Mouse (Mus musculus) heart, postnatal 36 days (tissue): ENCODE data around the gene Gsto2. TPM values are rescaled to one million over a fixed set of nuclear protein-coding genes. Genes with fewer than 3 reads are reported as not detected.
A peak's percentile ranks its signal among the peaks of the same experiment; 100 is the strongest.

ENCODE experiments used
- DNase-seq, 2 experiments: peaks; one replicate each; pipeline ENCODE4 v3.0.0; 2021 to 2022
- intact Hi-C: fragments of 180-260 bp; cut with DNase I; formaldehyde crosslinking; loops from one replicate; pipeline ENCODE4 v1.15.1; 2025
- total RNA-seq, 2 experiments: library from RNA; stranded (reverse); gene quantifications; 2 replicates each; pipeline ENCODE4 v1.2.3; 2021

Gsto2 gene
- total RNA-seq, 2 experiments from 2014 or later: 2.1 to 2.3 TPM

DNA sequence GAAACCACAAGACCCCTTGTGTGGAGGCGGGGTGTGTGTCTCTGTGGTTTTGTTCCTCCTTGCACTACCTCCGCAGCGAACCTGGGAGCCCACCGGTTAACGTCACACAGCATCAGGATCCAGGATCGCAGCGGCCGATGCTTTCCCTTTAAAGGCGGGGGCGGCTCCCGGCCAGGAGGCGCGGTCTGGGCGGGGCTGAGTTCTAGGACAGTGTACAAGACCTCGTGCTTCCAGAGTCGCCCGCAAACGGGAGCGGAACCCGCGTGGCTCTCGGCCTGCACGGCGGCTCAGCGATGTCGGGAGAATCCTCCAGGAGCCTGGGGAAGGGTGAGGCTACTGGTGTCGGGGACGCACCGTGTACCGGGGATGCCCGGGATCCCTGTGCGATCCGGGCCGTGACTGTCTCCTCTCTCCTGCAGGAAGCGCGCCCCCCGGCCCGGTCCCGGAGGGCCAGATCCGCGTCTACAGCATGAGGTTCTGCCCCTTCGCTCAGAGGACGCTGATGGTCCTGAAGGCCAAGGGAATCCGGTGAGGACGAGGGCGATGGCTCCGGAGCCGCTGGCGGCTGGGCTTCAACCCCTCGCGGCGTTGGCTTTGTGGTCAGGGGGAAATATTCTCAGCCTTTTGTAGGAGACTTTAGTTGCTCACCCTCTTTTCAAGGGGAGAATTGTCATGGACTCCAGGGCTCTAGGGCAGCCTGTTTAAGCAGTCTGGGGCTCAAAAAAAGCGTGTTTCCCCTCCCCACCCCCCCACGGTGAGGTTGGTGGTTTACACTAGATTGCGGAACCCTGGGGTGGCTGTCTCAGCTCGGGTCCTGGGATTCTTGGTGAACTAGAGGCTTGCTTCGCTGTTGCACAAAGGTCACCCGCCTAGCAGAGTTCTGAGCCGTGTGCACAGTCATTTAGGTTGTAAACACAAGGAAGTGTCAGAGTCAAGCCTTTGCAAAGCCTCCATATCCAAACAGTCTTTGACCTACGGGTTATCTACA is 10.2 kb upstream of the Gsto2 start, which contains the start of gene Gsto1:
TSS of gene Gsto1 (plus strand) at position 175 of the 988 bp plus-strand sequence.
- peak; percentile 90 to 91 for DNase-seq
- intact Hi-C loops: no loop called here

DNA sequence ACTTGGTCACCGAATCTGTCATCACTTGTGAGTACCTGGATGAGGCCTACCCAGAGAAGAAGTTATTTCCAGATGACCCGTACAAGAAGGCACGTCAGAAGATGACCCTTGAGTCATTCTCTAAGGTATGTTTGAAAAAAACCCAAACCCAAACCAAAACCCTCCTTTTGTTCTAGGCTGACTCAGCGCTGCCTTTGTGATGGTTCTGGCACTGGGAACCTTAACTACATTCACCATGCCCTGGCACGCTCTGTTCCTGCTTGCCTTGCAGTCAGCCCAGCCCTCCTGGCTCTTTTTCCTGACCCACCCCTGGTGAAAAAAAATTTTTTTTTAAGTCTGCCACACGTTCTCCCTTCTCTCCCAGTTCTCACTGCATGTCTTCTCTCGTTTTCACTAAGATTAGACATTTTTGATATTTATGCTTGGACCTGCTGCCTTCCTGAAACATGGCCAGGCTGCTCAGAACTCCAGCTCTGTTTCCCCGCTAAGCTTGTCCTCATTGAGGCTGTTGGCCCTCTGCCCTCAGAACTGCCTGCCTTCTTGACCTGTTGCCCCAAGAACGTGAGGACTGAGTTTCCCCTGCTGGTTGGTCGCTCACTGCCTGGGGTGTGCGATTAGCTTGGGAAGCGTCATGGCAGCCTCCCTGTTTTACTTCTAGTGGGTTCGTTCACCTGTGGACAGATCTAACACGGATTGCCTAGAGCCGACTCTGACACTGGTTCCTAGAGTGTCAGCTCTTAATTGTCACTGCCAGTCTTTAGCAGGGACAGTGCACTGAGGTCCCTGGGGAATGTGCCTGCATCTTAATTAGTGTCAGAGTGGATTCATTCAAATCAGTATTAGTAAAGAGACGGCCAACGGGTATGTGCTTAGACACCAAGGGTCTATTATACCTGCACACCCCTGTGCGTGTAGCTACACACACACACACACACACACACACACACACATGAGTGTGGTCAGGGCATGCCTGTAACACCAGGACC is 7.1 kb upstream of the Gsto2 start:
- no peak for DNase-seq
- intact Hi-C loops: no loop called here

DNA sequence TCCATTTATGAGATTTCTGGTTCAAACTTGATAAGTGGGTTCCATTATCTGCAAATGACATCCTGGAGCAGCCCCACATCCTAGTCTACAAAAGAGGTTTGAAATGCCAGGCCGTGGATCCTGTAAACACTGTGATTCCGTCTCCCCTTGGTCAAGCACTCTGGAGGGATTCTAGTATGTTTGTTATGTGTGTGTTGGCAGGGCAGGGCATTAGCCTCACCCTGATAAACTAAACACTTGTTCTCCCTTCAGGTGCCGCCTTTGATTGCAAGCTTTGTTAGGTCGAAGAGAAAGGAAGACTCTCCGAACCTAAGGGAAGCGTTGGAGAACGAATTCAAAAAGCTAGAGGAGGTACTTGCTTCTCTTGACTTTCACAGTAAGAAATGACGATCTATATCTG is 6.2 kb upstream of the Gsto2 start:
- intact Hi-C loops: no loop called here
- DNase-seq: no peak

DNA sequence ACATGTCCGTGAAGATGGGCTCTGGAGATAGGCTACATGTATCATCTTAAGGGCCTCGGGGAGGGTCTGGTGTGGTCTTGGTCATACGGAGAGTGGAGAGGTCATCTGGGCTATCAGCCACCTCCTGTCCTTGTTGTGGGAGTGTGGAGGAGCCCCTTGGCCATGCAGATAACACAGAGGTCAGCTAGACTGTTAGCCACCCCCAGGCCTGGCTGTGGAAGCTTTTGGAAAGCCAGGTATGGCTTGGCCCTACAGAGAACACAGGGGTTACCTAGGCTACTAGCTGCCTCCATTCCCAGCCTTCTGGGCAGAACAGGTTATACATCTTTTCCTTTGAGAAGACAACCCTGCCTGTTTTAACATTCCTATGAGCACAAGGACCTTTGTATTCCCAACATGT is 2.8 kb upstream of the Gsto2 start:
- no peak for DNase-seq
- intact Hi-C loops: no loop called here

DNA sequence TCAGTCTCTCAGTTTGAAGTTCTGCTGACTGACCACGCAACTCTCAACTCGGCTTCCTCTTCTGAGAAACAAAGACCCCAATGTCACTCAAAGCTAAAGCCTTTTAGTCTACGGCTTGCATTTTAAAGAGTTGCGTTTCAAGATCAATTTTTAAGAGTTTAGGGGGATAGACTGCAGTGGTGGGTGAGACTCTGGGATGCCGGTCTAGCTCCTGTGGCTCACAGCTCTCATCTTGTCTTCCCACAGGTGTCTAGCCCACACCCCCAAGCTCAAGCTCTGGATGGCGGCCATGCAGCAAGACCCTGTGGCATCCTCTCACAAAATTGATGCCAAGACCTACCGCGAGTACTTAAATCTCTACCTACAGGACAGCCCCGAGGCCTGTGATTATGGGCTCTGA is 1.3 kb upstream of the Gsto2 start:
- intact Hi-C loops: no loop called here
- DNase-seq: no peak

DNA sequence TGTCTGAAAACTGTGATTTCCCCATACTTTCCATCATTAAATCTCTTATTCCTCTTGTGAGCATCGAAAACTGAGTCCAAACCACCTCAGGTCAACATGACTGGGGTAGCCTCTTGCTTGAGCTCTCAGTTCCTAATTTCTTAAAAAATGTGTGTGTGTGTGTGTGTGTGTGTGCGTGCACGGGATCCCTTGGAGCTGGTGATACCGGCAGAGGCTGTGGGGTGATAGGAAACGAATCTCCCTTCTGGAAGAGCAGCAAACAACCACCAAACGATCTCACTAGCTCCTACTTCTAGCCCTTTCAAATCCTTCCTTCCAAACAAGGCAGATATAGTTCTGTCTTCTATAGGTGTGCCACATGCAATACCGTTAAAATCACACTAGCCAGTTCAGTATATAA is 613 bp upstream of the Gsto2 start:
- intact Hi-C loops: no loop called here
- no peak for DNase-seq

DNA sequence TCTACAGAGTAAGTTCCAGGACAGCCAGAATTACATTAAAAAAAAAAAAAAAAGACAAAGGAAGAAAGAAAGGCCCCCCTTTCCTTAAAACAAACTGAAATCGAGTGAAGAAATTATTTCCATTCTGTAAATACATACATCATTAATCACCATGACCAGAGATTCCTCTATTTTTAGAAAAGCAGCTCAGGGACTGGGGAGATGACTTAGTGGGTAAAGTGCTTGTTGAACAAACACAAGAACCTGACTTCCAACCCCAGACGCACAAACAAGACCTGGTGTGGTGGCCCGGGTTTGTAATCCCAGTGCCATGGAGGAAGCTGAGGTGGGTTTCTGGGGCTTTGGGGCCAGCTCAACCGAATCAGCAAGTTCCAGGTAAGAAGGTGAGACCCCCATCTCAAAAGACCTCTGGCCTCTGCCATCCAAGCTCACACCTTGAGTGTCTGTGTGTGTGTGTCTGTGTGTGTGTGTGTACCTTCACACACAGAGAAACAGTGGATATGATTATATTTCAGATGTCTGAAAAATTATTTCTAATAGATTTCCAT is 2.4 kb downstream of the Gsto2 start:
- no peak for DNase-seq
- intact Hi-C loops: no loop called here

DNA sequence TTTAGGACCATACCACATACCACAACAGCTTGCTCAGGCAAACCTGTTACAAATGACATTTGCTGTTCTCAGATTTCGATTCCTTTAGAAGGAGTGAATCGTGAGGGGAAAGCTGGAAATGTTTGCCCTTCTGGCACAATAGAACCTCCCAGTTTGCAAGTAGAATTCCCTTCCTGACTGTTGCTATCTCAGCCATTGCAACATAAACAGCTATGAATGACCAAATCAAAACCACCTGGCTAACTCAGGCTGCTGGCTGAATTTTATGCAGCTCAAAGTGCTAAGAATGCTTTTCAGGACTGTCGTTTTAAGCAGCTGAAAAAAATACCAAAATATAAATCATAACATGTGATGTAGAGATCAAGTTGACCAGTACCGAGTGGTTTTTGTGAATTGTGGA is 3.6 kb downstream of the Gsto2 start:
- intact Hi-C loops: no loop called here
- no peak for DNase-seq

DNA sequence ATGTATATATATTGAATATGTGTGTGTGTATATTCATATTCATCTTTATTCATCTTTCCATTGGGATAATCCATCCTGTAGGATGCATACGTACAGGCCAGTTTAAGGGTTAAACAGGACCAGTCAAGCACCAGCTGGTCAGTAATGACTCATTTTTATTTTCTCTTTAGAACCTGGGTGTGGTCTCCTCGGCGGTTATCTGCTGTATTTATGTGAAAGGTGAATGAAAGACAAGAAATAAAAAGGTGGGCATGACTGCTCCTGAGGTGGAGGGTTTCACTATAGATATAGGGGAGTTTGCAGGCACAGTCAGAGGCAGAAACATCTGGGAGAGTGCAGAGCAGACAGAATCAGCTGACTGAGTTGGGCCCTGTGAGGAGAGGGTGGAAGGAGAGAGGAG is 4.2 kb downstream of the Gsto2 start:
- intact Hi-C loops: no loop called here
- no peak for DNase-seq

DNA sequence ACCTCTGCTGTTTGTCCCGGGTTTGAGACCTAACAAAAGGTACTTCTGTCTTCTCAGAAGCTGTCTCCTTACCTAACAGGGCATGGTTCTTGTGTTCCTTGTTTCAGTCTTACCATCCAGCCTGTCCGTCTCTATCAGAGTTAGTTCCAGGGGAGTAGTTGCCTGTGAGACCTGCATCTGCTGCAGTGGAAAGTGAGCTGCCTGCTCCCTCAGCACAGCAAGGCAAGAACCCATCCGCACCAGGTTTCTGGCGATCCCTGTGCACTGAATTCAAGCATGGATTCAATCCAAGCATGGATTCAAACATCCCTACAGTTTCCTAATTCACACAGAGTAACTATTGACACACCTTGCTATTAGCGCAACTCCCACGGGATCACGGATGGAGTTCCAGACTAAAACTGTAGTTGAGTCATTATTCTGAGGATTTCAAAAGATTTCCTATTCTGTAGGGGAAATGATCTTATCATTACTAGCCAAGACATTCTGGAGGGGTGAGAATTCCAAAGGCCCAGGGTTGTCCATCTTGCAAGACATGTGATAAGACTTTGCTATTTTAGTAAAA is 4.8 kb downstream of the Gsto2 start:
- intact Hi-C loops: no loop called here
- no peak for DNase-seq

DNA sequence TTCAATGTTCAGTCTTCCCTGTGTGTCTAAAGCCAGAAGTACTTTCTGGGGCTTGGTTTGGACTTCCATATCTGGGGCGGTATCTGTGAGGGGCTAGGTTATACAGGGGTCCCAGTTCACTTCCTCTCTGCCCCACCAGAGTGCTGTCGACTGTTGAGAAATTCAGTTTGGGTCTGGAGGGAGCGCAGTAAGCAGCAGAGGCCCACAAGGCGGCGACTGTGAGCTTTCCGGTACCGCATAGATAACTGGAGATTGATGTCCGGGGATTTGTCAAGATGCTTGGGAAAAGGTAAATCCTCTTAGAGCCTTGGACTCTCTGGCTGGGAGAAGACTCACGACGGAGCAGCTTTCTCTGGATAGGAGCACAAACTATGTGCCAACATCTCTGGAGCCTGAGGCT is 6.2 kb downstream of the Gsto2 start:
- intact Hi-C loops: no loop called here
- no peak for DNase-seq

DNA sequence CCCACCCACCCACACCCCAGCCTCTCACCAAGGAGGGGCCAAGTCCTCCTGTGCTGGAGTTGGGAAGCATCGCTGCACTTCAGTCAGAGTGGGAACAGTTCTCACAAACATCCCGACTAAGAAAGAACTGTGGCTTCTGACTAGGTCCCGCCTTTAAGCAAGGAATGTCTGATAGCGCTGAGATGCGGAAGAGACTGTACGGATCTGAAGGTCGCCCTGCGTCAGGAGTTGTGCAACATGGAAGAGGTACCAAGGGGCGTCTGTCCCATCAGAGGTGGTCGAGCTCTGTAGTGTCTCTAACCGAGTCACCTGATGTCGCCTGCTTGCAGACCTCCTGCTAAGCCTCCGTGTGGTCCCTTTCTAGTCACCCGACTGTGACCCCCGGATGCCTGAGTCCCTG is 10.9 kb downstream of the Gsto2 start:
- intact Hi-C loops: no loop called here

DNA sequence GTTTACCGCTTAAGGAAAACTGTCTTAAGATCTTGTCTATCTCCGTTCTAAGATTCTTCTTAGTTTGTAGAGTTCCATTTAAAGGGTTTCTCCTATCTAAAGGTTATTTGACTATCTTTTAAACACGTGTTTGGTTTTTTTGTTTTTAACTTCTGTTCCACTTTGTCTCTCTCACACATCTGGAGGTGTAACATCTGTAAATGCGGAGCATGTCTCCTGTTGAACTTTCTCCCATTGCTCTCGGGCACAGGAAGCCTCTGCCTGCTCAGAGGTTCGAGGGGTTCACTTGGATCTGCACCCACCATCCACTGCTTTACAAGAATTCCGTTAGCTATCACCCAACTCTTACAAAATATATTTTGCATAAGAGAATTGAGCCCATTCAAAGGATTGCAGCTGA is 16.2 kb downstream of the Gsto2 start:
- no peak for DNase-seq
- intact Hi-C loops: no loop called here

More for the DNA sequence above, 10.9 kb downstream of the Gsto2 start:
- DNase-seq: no peak

DNA sequence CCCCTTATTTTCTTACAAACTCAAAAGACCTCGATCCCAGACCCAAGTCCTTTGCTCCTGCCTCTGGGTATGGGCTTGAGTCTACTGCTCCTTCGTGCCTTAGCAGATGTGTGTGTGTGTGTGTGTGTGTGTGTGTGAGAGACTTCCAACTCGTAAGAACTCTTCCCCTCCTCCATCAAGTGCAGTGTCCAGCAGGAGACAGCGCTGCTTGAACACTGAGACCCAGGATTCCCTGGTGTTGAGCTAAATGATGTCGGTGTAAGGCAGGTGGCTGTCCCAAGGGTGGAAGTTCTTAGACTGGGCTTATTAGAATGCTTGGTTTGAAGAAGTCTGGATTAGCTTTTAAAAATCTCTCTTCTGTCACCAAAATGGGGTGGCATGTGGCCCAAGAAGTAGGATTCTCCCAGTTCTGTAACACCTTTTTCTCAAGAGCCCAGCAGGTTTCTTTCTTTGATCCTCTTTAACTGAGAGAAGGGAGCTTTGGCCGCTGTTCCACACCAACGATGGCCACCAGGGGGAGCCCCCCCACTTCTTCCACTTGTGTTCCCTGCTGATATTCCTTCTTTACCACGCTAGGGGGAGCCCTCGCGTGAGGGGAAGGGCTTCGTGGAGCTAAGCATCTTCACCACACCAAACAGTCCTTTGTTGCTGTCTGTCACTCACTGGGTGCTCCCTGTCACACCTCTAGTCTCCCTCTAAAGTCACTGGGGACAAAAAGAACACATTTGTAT is 17.0 kb downstream of the Gsto2 start:
- intact Hi-C loops: loop anchor here (1.0 kb wide), 1 partner anchor 50 kb away; no protein-coding TSS in a partner anchor

DNA sequence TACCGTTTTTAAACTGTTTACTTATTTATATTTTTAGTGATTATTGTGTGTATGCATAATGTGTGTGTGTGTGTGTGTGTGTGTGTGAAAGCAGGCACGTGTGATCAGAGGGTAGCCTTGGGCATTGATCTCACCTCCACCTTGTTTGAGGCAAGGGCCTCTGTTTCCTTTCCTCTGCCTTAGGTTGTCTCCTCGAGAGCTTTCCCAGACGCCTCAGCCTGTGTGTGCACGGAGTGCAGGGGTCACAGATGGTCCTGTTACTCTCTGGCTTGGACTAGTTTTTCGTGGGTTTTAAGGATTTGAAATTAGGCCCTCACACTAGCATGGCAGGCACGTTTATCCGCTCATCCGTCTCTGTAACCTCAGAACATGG is 17.5 kb downstream of the Gsto2 start:
- DNase-seq: no peak
- intact Hi-C loops: loop anchor here (1.0 kb wide), 1 partner anchor 49 kb away; no protein-coding TSS in a partner anchor

More for the DNA sequence above, 17.0 kb downstream of the Gsto2 start:
- DNase-seq: peak; percentile 85 to 86

DNA sequence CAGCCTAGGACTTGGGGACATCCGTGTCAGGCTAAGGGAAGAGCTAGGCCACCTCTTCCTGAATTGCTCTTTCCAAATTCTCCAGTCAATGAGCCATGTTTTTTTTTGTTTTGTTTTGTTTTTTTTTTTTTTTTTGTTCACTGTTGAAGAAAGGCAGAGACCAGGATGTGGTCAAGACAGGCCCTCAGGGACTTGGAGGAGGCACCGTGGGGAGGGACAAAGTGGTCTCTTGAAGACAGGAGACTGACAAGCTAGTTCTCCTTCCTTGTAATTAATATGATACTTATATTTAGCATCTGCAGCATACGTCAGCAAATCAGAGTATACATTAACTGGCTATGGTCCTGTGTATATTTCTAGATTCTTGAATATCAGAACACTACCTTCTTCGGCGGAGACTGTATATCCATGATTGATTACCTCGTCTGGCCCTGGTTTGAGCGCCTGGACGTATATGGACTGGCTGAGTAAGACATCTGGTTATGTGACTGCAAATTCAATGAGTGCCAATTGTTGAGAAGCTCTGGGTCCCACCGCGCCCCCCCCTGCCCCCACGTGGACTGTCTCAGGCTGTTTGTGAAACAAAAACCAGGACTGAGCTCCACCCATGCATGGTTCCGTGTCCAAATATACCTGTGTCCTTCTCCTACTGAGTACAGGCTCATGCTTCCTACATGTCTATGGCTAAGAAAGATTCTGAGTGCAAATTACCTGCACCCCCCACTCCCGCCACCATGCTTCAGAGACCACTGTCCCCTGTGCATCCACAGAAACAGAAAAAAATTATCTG is 19.2 kb downstream of the Gsto2 start:
- intact Hi-C loops: no loop called here
- no peak for DNase-seq

DNA sequence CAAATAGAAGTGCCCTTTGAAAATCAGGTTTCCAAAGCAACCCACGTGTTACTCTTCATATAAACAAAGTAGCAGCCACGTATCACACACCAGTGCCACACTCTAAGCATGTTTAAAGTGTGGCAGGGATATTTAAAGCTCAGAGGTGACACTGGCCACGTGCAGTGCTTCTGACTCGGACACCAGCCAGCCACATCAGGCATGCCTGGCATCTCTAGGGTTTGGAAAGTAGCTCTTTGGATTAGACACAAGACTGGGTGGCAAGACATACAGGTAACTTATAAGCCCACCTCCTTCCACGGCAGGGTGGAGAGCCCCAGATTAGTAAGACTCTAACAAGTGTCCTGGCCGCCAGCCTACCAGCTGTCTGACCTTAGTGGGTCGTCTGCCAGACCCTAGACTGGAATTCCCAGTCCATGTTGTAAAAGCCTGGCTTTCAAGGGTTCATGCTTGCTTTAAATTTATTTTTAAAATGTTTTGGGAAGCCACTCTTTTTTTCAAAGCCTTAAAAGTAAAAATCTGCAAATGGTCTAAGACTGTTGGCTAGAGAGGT is 19.9 kb downstream of the Gsto2 start:
- DNase-seq: peak in 1 of 2 experiments; percentile 47
- intact Hi-C loops: no loop called here

DNA sequence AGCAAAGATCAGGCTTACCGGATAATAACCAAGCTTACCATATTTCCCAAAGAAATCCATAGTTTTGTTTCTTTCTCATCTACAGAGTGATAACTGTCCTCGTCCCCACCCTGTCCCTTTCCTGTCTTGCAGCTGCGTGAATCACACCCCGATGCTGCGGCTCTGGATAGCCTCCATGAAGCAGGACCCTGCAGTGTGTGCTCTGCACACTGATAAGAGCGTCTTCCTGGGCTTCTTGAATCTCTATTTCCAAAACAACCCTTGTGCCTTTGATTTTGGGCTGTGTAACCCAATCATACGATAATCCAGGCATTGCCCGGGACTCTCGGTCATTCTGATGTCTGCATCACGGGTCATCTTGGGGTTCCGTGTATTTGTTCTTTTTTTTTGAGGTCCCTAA is 20.6 kb downstream of the Gsto2 start:
- no peak for DNase-seq
- intact Hi-C loops: loop anchor here (2.0 kb wide), 1 partner anchor 33 kb away; the partner anchor contains the start of genes Cfap43 and Itprip
